Mouse (Mus musculus): ENCODE measurements around the gene Cc2d1a.

Cc2d1a gene

DNA sequence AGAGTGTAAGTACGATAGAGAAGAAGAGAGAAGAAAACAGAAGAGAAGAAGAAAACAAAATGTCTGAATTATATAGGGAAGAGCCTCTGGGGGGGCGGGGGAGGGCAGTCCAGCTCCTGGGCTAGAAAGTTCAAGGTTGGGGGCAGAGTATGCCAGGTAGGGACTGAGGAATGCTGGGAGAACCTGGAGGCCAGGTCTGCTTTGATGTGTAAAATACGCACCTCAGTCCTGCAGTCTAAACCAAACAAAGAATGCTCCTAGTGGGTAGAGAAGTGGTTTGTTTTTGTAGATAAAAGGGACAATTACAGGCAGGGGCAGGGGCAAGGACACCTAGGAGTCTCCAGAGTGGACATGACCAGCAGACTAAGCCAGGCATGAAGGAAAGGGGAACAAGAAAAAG is 29.7 kb upstream of the Cc2d1a start:
- no peak for DNase-seq (ENCODE audit: low read depth, low spot score)

GRCm38 (mm10) chr8:84176560-84176959 is 28.8 kb upstream of the Cc2d1a start:
- DNase-seq (ENCODE audit: low read depth, low spot score) = no peak

GRCm38 (mm10) chr8:84173861-84174260 is 26.1 kb upstream of the Cc2d1a start:
- no peak for DNase-seq (ENCODE audit: low read depth, low spot score)

- DNase-seq (ENCODE audit: low read depth, low spot score) = no peak
These were observed 22.4 kb upstream of the Cc2d1a start for GRCm38 (mm10) chr8:84170096-84170495.

GRCm38 (mm10) chr8:84167696-84168095 is 20.0 kb upstream of the Cc2d1a start:
- no peak for DNase-seq (ENCODE audit: low read depth, low spot score)

DNA sequence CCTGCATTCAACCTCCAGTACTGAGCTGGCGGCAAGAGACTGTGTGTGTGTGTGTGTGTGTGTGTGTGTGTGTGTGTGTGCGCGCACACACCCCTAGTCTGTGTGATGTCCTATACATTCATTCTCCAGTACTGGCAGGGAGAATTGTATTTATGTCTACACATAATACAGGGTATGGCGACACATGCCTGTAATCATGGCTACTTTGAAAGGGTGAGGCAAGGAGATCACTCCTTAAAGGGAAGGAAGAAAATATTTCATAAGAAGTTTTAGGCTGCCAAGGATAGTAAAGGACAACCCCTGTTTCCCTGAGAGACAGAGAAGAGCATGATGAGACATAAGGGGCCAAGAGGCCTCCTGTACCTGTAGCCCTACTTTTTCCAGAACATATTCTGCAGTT is 9.9 kb upstream of the Cc2d1a start:
- DNase-seq (ENCODE audit: low read depth, low spot score) = no peak

GRCm38 (mm10) chr8:84149181-84149580 is 1.4 kb upstream of the Cc2d1a start:
- no peak for DNase-seq (ENCODE audit: low read depth, low spot score)

DNA sequence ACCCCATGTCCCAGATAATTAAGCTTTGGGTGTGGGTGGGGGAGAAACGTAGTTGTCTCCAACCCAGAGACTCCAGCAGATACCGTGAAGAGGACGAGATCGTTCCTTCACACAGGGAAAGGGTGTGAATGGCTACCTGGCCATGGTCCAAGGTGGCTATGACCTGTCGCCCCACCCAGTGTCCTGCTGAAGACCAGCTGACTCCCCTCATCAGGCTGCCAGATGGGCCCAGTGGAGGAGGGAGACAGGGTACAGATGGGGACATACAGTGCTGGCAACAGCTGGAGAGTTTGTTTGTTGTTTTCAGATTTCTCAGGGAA is 755 bp upstream of the Cc2d1a start:
- DNase-seq (ENCODE audit: low read depth, low spot score) = no peak

DNA sequence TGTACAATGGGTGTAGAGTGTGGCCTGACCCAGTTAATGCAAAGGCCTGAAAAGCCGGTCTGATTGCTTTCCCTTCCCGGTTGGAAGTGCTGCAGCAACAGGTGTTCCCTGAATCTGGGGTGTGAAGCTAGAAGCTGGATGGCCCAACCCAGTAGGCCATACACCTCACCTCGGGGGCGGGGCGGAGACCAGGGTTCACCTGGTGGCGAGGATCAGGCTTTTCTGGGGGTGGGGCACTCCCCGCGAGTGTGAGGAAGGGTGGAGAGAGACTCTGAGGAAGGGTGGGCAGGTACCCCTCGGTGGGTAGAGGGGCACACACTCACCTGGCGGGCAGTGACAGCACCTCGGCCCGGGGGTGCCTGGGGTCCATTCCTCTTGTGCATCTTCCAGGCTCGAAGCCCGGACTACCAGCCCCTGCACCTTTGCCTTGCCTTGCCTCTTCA is 391 bp downstream of the Cc2d1a start:
- DNase-seq (ENCODE audit: low read depth, low spot score) = no peak

DNA sequence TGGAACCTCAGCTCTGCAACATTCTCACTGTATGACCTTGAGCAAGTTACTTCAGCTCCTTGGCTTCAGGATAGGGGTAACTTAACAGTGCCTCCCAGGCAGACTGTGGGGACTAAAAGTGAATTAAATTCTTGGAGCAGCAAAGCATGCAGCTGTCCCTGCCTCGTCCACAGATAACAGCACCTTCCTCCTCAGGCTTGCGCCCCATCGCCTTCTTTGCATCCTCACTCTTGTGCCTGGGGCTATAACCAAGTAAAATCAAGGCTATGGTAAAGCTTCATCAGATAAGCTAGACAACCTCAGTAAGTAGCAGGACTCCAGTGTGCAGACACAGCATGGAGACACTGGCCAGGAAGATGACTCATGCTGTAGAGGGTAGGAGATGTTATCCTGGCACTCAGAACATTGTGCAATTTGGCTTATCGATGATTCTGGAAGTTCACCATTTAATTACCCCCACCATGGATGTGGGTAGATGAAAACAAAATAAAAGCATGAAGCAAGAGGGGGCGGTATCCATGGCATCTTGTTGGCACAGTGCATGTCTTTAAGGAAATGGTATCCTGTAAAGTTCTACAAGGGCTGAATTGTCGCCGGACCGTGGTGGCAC is 3.0 kb downstream of the Cc2d1a start:
- DNase-seq (ENCODE audit: low read depth, low spot score) = no peak

- DNase-seq (ENCODE audit: low read depth, low spot score) = no peak
These were observed 6.9 kb downstream of the Cc2d1a start for GRCm38 (mm10) chr8:84140838-84141237.

GRCm38 (mm10) chr8:84137848-84138247 is 9.9 kb downstream of the Cc2d1a start:
- no peak for DNase-seq (ENCODE audit: low read depth, low spot score)

- DNase-seq (ENCODE audit: low read depth, low spot score) = no peak
These were observed 15.5 kb downstream of the Cc2d1a start for GRCm38 (mm10) chr8:84132225-84132624.

DNA sequence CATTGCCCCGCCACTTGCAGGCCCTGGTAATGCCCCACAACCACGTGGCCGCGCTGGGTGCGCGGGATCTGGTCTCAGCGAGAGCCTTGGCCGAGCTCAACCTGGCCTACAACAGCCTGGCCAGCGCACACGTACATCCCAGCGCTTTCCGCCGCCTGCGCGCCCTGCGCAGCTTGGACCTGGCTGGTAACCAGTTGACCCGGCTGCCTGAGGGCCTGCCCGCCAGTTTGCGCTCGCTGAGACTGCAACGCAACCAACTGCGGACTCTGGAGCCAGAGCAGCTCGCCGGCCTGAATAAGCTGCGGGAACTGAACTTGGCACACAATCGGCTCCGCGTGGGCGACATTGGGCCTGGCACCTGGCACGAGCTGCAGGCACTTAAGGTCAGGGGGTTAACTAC is 16.9 kb downstream of the Cc2d1a start:
- DNase-seq (ENCODE audit: low read depth, low spot score) = peak; percentile 22

- DNase-seq (ENCODE audit: low read depth, low spot score) = no peak
These were observed 19.5 kb downstream of the Cc2d1a start for GRCm38 (mm10) chr8:84128277-84128676.

DNA sequence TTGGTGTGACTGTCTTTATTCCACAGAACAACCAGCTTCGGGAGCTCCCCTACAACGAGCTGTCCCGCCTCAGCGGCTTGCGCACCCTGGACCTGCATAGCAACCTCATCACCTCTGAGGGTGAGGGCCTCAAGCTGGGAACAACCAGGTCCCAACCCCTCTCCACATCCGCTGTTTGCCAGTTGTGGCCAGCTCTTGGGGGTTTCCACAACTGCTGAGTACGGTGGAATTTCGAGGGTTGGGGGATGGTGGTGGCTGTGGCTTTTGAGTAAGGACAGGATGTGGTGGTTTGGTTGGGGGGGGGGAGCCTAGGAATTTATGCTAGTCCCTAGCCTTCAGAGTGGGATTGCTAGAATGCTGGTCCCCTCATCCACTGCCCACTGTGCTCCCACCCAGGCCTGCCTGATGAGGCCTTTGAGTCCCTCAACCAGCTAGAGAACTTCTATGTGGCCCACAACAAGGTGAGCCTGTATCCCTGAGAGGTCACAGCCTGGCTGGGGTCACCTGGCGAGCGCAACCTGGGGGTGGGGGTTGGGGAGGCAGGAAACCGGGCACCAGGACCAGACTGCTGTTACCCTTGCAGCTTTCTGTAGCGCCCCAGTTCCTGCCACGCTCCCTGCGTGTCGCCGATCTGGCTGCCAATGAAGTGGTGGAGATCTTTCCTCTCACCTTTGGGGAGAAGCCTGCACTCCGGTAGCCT is 20.4 kb downstream of the Cc2d1a start:
- DNase-seq (ENCODE audit: low read depth, low spot score) = no peak

DNA sequence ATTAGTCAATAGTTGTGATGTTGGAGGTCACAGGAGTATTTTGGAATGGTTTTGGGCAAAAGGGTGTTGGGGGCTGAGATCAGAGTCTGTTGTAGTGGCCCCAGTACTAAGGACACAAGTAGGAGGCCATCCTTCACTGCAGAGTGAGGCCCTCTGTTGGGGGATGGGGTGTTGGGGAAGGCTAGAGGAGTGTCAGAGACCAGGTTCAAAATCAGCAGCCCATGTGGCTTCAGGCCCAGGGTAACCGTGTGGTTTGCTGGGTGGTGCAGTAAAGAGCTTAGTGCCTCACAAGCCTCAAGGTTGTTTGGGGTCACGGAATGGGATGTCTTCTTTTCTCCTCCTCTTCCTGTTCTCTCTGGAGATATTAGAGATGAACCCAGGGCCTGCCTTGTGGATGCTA is 21.0 kb downstream of the Cc2d1a start:
- no peak for DNase-seq (ENCODE audit: low read depth, low spot score)

DNA sequence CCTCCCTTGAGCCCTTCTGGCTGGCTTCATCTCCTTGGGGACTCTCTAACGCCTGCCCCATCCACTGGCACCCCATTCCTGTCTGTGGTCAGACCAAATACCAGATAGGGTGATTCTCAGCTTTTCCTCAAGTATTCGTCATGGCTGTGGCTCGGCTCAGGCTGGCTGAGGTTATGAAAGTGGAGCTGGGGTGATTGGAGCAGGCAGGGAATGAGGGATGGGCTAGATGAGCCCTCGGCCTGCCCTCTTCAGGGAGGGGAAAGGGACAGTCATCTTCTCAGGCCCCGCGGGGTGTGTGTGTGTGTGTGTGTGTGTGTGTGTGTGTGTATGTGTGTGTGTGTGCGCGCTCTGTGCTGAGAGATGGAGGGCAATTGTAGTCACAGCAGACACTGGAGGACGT is 22.1 kb downstream of the Cc2d1a start, which contains the start of gene Podnl1:
Gene Podnl1 (plus strand): TSS at position 334 of the 400 bp plus-strand sequence.
- DNase-seq (ENCODE audit: low read depth, low spot score) = no peak

GRCm38 (mm10) chr8:84122151-84122550 is 25.6 kb downstream of the Cc2d1a start:
- DNase-seq (ENCODE audit: low read depth, low spot score) = no peak

- DNase-seq (ENCODE audit: low read depth, low spot score) = no peak
These were observed 32.1 kb downstream of the Cc2d1a start for GRCm38 (mm10) chr8:84115646-84116045.

- no peak for DNase-seq (ENCODE audit: low read depth, low spot score)
These were observed 41.3 kb downstream of the Cc2d1a start for GRCm38 (mm10) chr8:84106216-84107040.

- DNase-seq (ENCODE audit: low read depth, low spot score) = no peak
These were observed 42.1 kb downstream of the Cc2d1a start for GRCm38 (mm10) chr8:84105676-84106075.
